Mouse (Mus musculus): ENCODE data around the gene Ajap1. TPM values are rescaled to one million over a fixed set of nuclear protein-coding genes. Genes with fewer than 3 reads are reported as not detected.

The Ajap1 gene
- polyA plus RNA-seq (2014; fragmentation: Nextera tagmentation; extraction: Ambion mirVana), result 2.1 TPM in 2 replicates

DNA sequence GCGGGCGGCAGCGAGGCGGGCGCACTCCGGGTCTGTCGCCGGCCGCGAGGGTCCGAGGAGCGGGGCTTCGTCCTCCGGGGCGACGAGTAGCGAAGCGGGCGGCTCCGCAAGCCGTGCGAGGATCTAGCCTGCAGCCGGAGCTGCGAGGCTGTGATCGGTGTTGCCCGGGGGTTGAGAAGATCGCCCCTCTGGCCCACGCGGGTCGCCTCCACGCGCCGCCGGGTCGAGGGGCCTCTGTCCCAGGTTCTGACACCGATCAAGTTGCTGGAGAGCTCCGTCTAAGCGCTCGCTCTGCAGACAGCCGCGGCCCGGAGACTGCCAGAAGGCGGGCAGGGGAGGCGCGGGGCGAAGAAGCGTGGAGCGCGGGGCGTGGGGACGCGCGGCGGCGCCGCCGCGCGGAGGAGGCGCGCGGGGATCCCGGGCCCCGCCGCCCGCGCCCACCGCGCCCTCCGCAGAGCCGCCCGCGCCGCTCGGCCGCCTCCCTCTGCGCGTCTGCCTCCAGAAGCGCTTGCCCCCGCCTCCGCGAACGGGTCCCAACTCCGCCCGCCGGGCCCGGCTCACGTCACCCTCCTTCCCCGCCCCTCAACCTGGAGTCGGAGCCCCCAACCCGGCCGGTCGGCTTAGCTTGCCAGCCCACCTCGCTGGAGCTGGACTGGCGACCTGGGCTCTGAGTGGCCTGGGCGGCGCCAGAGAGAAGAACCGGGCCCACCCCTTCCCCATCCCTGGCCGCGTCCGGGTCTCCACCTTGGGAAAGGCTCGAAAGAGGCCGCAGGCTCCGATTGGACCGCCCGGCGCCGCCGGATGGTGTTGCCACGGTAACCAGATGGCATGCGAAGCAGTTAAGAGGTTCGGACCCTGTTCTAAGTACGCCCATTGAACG, at the start of gene Ajap1:
Gene Ajap1, minus strand, starts transcription at position 353 of the 880 bp plus-strand sequence.
- peak within 1 kb of the TSS; percentile 98 for H3K4me2 ChIP-seq
- peaks cover 48% of the 10 kb centered on the region for H3K4me1 ChIP-seq (ENCODE audit: control insufficient read depth, insufficient read depth, low read length)
- H3K9ac ChIP-seq (ENCODE audit: low read length), result peak within 1 kb of the TSS; percentile 73
- peak; percentile 72 for ATAC-seq (ENCODE audit: low FRiP score)
- peak within 1 kb of the TSS; percentile 15; the same call in 1 of the 2 replicates for H3K27ac ChIP-seq (ENCODE audit: low read depth, low read length)
- no peaks in the 10 kb centered on the region for H3K36me3 ChIP-seq (ENCODE audit: control insufficient read depth, insufficient read depth, low read length)
- H3K27me3 ChIP-seq (ENCODE audit: control insufficient read depth, insufficient read depth, low read length), result peaks cover 34% of the 10 kb centered on the region
- peak within 1 kb of the TSS; percentile 60 for H3K4me3 ChIP-seq (ENCODE audit: low read depth, low read length)
- no peaks in the 10 kb centered on the region for H3K9me3 ChIP-seq (ENCODE audit: control insufficient read depth, low read length)
- peak; percentile 98 for DNase-seq (ENCODE audit: low spot score, missing footprints)
- under 1% methylated on average over 100 of the region's 114 CpGs for WGBS

DNA sequence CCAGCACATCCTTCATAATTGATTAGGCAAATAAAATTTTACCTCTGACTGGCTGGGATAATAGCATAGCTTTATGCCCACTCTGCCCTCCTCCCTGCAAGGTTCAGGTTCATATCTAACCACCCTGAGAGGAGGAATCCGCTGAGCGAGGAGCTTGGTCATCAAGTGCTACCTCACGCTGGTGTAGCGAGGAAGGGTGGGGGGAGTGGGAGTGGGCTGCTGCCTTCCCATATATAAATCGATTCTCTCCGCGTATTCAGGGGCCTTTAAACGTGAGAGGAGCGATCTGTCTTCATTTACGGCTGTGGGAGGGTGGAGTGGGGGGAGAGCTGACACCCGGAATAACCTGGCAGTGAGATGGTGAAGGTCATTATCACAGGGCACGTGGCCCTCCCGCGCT, 47.9 kb upstream of the Ajap1 start:
- H3K9me3 ChIP-seq (ENCODE audit: control insufficient read depth, low read length), result no peaks in the 10 kb centered on the region
- H3K27me3 ChIP-seq (ENCODE audit: control insufficient read depth, insufficient read depth, low read length), result no peaks in the 10 kb centered on the region; the same call in 1 of the 2 replicates
- no peaks in the 10 kb centered on the region for H3K36me3 ChIP-seq (ENCODE audit: control insufficient read depth, insufficient read depth, low read length)
- no peak overlapping the region for H3K4me2 ChIP-seq
- H3K9ac ChIP-seq (ENCODE audit: low read length), result no peak overlapping the region
- H3K4me1 ChIP-seq (ENCODE audit: control insufficient read depth, insufficient read depth, low read length), result no peaks in the 10 kb centered on the region
- DNase-seq (ENCODE audit: low spot score, missing footprints) (peak; percentile 65), ATAC-seq (ENCODE audit: low FRiP score) (no peak)
- H3K4me3 ChIP-seq (ENCODE audit: low read depth, low read length), result no peak overlapping the region
- WGBS, result 82% methylated on average over 14 of the region's 14 CpGs
- no peak overlapping the region for H3K27ac ChIP-seq (ENCODE audit: low read depth, low read length)

- no peak overlapping the region for H3K4me3 ChIP-seq (ENCODE audit: low read depth, low read length)
- no peaks in the 10 kb centered on the region for H3K9me3 ChIP-seq (ENCODE audit: control insufficient read depth, low read length)
- ATAC-seq (ENCODE audit: low FRiP score) (no peak), DNase-seq (ENCODE audit: low spot score, missing footprints) (peak; percentile 19)
- no peak overlapping the region for H3K4me2 ChIP-seq
- WGBS, result 11% methylated on average over 1 of the region's 1 CpGs
- H3K9ac ChIP-seq (ENCODE audit: low read length), result no peak overlapping the region
- no peaks in the 10 kb centered on the region for H3K4me1 ChIP-seq (ENCODE audit: control insufficient read depth, insufficient read depth, low read length)
- H3K27me3 ChIP-seq (ENCODE audit: control insufficient read depth, insufficient read depth, low read length), result no peaks in the 10 kb centered on the region; the same call in 1 of the 2 replicates
- no peaks in the 10 kb centered on the region for H3K36me3 ChIP-seq (ENCODE audit: control insufficient read depth, insufficient read depth, low read length)
- H3K27ac ChIP-seq (ENCODE audit: low read depth, low read length), result no peak overlapping the region
Measured at GRCm38 (mm10) chr4:153521601-153522000, 39.0 kb upstream of the Ajap1 start.

GRCm38 (mm10) chr4:153519888-153520287, 37.3 kb upstream of the Ajap1 start:
- Histone ChIP-seq H3K36me3 (ENCODE audit: control insufficient read depth, insufficient read depth, low read length) (no peaks in the 10 kb centered on the region), H3K9me3 (ENCODE audit: control insufficient read depth, low read length) (no peaks in the 10 kb centered on the region), H3K4me2 (no peak overlapping the region), H3K4me3 (ENCODE audit: low read depth, low read length) (no peak overlapping the region), H3K9ac (ENCODE audit: low read length) (no peak overlapping the region), H3K27ac (ENCODE audit: low read depth, low read length) (no peak overlapping the region), H3K4me1 (ENCODE audit: control insufficient read depth, insufficient read depth, low read length) (0 out of 2 replicates have a peak, but pooled peaks cover 4% of the 10 kb centered on the region), H3K27me3 (ENCODE audit: control insufficient read depth, insufficient read depth, low read length) (no peaks in the 10 kb centered on the region)
- peak; percentile 12 for DNase-seq (ENCODE audit: low spot score, missing footprints)
- 90% methylated on average over 3 of the region's 3 CpGs for WGBS
- no peak for ATAC-seq (ENCODE audit: low FRiP score)

GRCm38 (mm10) chr4:153519289-153519688, 36.7 kb upstream of the Ajap1 start:
- H3K36me3 ChIP-seq (ENCODE audit: control insufficient read depth, insufficient read depth, low read length), result no peaks in the 10 kb centered on the region
- DNase-seq (ENCODE audit: low spot score, missing footprints), result peak; percentile 8
- WGBS, result 81% methylated on average over 1 of the region's 1 CpGs

DNA sequence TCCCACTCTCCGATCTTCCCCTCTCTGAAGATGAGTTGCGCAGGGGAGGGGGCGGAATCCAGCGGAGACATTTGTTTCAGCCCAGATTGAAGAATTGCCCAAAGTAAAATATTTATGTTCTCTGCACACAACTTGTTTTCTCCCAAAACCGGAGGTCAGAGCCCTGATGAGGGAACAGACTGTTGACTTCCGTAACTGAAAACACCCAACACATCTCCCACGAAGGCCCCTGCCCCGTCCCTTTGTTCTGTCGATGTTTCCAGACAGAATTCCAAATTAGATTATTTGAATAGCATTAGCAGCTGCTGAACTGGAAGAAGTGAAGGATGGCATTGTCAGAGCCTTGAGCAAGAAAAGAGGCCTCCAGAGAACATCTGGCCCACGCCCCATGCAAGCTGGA, 33.2 kb upstream of the Ajap1 start:
- Histone ChIP-seq H3K4me1 (ENCODE audit: control insufficient read depth, insufficient read depth, low read length) (0 out of 2 replicates have a peak, but pooled peaks cover 4% of the 10 kb centered on the region), H3K27me3 (ENCODE audit: control insufficient read depth, insufficient read depth, low read length) (no peaks in the 10 kb centered on the region), H3K36me3 (ENCODE audit: control insufficient read depth, insufficient read depth, low read length) (no peaks in the 10 kb centered on the region), H3K4me3 (ENCODE audit: low read depth, low read length) (no peak overlapping the region), H3K9ac (ENCODE audit: low read length) (no peak overlapping the region), H3K9me3 (ENCODE audit: control insufficient read depth, low read length) (no peaks in the 10 kb centered on the region), H3K4me2 (no peak overlapping the region), H3K27ac (ENCODE audit: low read depth, low read length) (no peak overlapping the region)
- DNase-seq (ENCODE audit: low spot score, missing footprints) (peak; percentile 85), ATAC-seq (ENCODE audit: low FRiP score) (no peak)
- 54% methylated on average over 10 of the region's 10 CpGs for WGBS

More at GRCm38 (mm10) chr4:153519289-153519688, 36.7 kb upstream of the Ajap1 start:
- Histone ChIP-seq H3K27ac (ENCODE audit: low read depth, low read length) (no peak overlapping the region), H3K4me1 (ENCODE audit: control insufficient read depth, insufficient read depth, low read length) (0 out of 2 replicates have a peak, but pooled peaks cover 4% of the 10 kb centered on the region), H3K9ac (ENCODE audit: low read length) (no peak overlapping the region), H3K4me3 (ENCODE audit: low read depth, low read length) (no peak overlapping the region), H3K4me2 (no peak overlapping the region), H3K9me3 (ENCODE audit: control insufficient read depth, low read length) (no peaks in the 10 kb centered on the region), H3K27me3 (ENCODE audit: control insufficient read depth, insufficient read depth, low read length) (no peaks in the 10 kb centered on the region)
- no peak for ATAC-seq (ENCODE audit: low FRiP score)

GRCm38 (mm10) chr4:153514071-153514470, 31.5 kb upstream of the Ajap1 start:
- 0 out of 2 replicates have a peak, but pooled peaks cover 4% of the 10 kb centered on the region for H3K4me1 ChIP-seq (ENCODE audit: control insufficient read depth, insufficient read depth, low read length)
- 88% methylated on average over 6 of the region's 6 CpGs for WGBS
- H3K4me2 ChIP-seq, result no peak overlapping the region
- H3K27me3 ChIP-seq (ENCODE audit: control insufficient read depth, insufficient read depth, low read length), result no peaks in the 10 kb centered on the region
- ATAC-seq (ENCODE audit: low FRiP score) (no peak), DNase-seq (ENCODE audit: low spot score, missing footprints) (no peak)
- no peak overlapping the region for H3K9ac ChIP-seq (ENCODE audit: low read length)
- H3K36me3 ChIP-seq (ENCODE audit: control insufficient read depth, insufficient read depth, low read length), result no peaks in the 10 kb centered on the region
- H3K27ac ChIP-seq (ENCODE audit: low read depth, low read length), result no peak overlapping the region
- H3K9me3 ChIP-seq (ENCODE audit: control insufficient read depth, low read length), result no peaks in the 10 kb centered on the region
- no peak overlapping the region for H3K4me3 ChIP-seq (ENCODE audit: low read depth, low read length)

DNA sequence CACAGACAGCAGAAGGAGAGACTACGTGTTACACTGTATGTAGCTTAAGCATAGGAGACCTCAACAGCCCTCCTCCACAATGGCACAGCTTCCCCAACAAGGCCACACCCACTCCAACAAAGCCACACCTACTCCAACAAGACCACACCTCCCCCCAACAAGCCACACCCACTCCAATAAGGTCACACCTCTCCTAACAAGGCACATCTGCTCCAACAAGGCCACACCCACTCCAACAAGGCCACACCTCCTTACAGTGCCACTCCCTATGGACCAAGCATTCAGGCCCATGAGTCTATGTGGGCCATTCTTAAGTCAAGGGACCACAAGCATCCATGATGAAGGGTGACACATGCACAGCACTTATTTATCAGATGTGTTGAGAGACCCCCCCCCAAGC, 28.9 kb upstream of the Ajap1 start:
- Histone ChIP-seq H3K36me3 (ENCODE audit: control insufficient read depth, insufficient read depth, low read length) (no peaks in the 10 kb centered on the region), H3K9ac (ENCODE audit: low read length) (no peak overlapping the region), H3K4me2 (no peak overlapping the region), H3K9me3 (ENCODE audit: control insufficient read depth, low read length) (no peaks in the 10 kb centered on the region), H3K27ac (ENCODE audit: low read depth, low read length) (no peak overlapping the region), H3K4me1 (ENCODE audit: control insufficient read depth, insufficient read depth, low read length) (0 out of 2 replicates have a peak, but pooled peaks cover 4% of the 10 kb centered on the region), H3K27me3 (ENCODE audit: control insufficient read depth, insufficient read depth, low read length) (no peaks in the 10 kb centered on the region), H3K4me3 (ENCODE audit: low read depth, low read length) (no peak overlapping the region)
- WGBS, result 95% methylated on average over 1 of the region's 1 CpGs
- DNase-seq (ENCODE audit: low spot score, missing footprints) (no peak), ATAC-seq (ENCODE audit: low FRiP score) (no peak)

DNA sequence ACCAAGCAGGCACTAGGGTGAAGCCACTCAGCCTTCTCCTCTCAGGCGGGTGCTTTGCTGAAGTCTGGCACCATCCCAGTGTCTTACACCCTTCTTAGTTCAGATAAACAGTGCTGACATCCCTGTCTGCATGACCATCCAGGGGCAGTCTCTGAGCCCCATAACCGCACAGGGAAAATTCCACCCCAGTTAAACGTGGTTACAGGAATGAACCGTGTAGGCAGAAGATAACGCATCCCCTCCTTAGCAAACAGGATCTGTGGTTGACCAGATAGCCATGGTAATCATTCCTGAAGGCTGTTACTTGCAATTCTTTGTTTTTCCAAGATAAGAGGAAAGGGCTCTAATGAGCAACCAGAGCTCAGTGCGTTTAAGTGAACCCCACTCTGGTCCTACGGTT, 19.3 kb upstream of the Ajap1 start:
- Histone ChIP-seq H3K36me3 (ENCODE audit: control insufficient read depth, insufficient read depth, low read length) (no peaks in the 10 kb centered on the region), H3K4me1 (ENCODE audit: control insufficient read depth, insufficient read depth, low read length) (no peaks in the 10 kb centered on the region), H3K27me3 (ENCODE audit: control insufficient read depth, insufficient read depth, low read length) (no peaks in the 10 kb centered on the region), H3K9me3 (ENCODE audit: control insufficient read depth, low read length) (no peaks in the 10 kb centered on the region), H3K9ac (ENCODE audit: low read length) (no peak overlapping the region), H3K27ac (ENCODE audit: low read depth, low read length) (no peak overlapping the region), H3K4me3 (ENCODE audit: low read depth, low read length) (no peak overlapping the region), H3K4me2 (no peak overlapping the region)
- no peak for ATAC-seq (ENCODE audit: low FRiP score)
- no peak for DNase-seq (ENCODE audit: low spot score, missing footprints)
- 85% methylated on average over 7 of the region's 7 CpGs for WGBS
